Mouse (Mus musculus) G1E (cell line): ENCODE data around the gene Itpr3.

Experiments
- CTCF ChIP-seq: IDR thresholded peaks from 2 replicates; pipeline ENCODE4 v1.5.1; 2012; ENCODE audit warnings: low read depth, low read length, inconsistent platforms, mixed read lengths
- GATA1 ChIP-seq: IDR thresholded peaks from 2 replicates; pipeline ENCODE4 v1.6.1; 2012; ENCODE audit warnings: borderline replicate concordance, low read length, inconsistent platforms, mixed read lengths
- TAL1 ChIP-seq: conservative IDR thresholded peaks from 2 replicates; pipeline ENCODE4 v1.6.1; 2012; ENCODE audit warnings: low read depth, low read length, inconsistent platforms, mixed read lengths

DNA sequence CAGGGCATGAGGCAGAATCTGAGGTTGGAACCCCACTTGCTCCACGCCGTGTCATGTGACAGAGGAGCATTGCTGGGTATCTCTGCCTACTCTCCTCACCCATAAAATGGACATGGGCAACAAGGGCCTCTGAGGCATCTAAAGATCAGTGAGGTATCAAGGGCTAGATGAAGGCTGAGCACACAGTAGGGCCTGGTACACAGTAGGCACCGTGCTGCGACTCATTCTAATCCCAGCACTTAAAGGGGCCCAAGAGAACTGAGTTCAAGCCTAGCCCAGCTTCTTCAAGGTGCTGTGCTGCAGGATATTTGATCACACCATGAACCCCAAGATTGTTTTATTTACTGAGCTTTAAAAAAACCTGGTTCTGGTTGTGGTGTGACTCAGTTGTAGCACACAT lies 26.2 kb upstream of the Itpr3 start:
- TF ChIP-seq CTCF (no peak), GATA1 (no peak), TAL1 (no peak)
